Mouse (Mus musculus) layer of hippocampus, adult 18-20 months (tissue): ENCODE data around the gene Apoa5. TPM values are rescaled to one million over a fixed set of nuclear protein-coding genes. Genes with fewer than 3 reads are reported as not detected.

Experiments used
- total RNA-seq, 2 experiments: library from RNA; stranded (reverse); gene quantifications; 2 replicates each; pipeline ENCODE4 v1.2.3; 2021

Gene Apoa5
- total RNA-seq, 2 experiments from 2014 or later, result not detected

Other genes starting within 250 kb of the Apoa5 start
- gene Apoa1, start 40.1 kb upstream of the Apoa5 start, total RNA-seq, result 1 to 10 TPM in 1 of 2 experiments, under 1 TPM in 1; 0.32 to 1.1 TPM
- 1 to 10 TPM in 1 of 2 experiments, under 1 TPM in 1; 0.84 to 1.2 TPM for gene Apoc3, start 33.0 kb upstream of the Apoa5 start, total RNA-seq
- not detected for gene Apoa4, start 27.9 kb upstream of the Apoa5 start, total RNA-seq
- 10 to 100 TPM; 35.8 to 39.5 TPM for gene Zpr1, start 4.4 kb downstream of the Apoa5 start, total RNA-seq
- 10 to 100 TPM; 11.3 to 11.9 TPM for gene Bud13, start 14.4 kb downstream of the Apoa5 start, total RNA-seq
- not detected for gene 4931429L15Rik, start 51.4 kb downstream of the Apoa5 start, total RNA-seq